ENCODE assay signal across 21 mouse cellular contexts in genomic region chr10:115783232-115783631, GRCm38 (mm10). TPM values are rescaled to one million over a fixed set of nuclear protein-coding genes. Genes with fewer than 3 reads are reported as not detected.
"Had no signal": no experiment of that assay in that cellular context is flagged by ENCODE, and none has a peak within 500 bp of the region (broad histone marks: within the 10 kb centered on the region; RNA-seq: fewer than 3 reads in every experiment).

No protein-coding gene starts in this region.

- H3K4me2 ChIP-seq: lung, embryonic 15.5 days; midbrain, embryonic 12.5 days; neural tube, embryonic 13.5 days; neural tube, embryonic 15.5 days had no signal

- H3K9ac ChIP-seq: liver, postnatal 0 days; lung, embryonic 15.5 days; midbrain, embryonic 12.5 days; neural tube, embryonic 13.5 days; neural tube, embryonic 15.5 days had no signal

- H3K27me3 ChIP-seq: lung, embryonic 15.5 days; midbrain, embryonic 12.5 days; neural tube, embryonic 13.5 days; neural tube, embryonic 15.5 days had no signal

- H3K4me1 ChIP-seq: lung, embryonic 15.5 days; midbrain, embryonic 10.5 days; midbrain, embryonic 12.5 days; neural tube, embryonic 13.5 days; neural tube, embryonic 15.5 days had no signal

- H3K36me3 ChIP-seq: lung, embryonic 15.5 days; midbrain, embryonic 10.5 days; midbrain, embryonic 12.5 days; neural tube, embryonic 13.5 days; neural tube, embryonic 15.5 days had no signal

- H3K27ac ChIP-seq: lung, embryonic 15.5 days; midbrain, embryonic 10.5 days; midbrain, embryonic 12.5 days; neural tube, embryonic 13.5 days; neural tube, embryonic 15.5 days had no signal

- DNase-seq: liver, postnatal 0 days; lung, adult 2 months; lung, postnatal 14 days; lung, postnatal 4 days; midbrain, embryonic 14.5 days; retina, postnatal 1 day; right cerebral cortex, adult 18-20 months; right cerebral cortex, postnatal 25 days; right cerebral cortex, postnatal 4 days; spleen, adult 18-20 months; thymus, adult 18-20 months; thymus, postnatal 14 days; thymus, postnatal 36 days had no signal

- H3K4me3 ChIP-seq: lung, embryonic 15.5 days; midbrain, embryonic 10.5 days; midbrain, embryonic 12.5 days; myocyte; neural tube, embryonic 13.5 days; neural tube, embryonic 15.5 days had no signal

- H3K9me3 ChIP-seq: lung, embryonic 15.5 days; midbrain, embryonic 10.5 days; midbrain, embryonic 12.5 days; neural tube, embryonic 13.5 days; neural tube, embryonic 15.5 days had no signal

- ATAC-seq: liver, postnatal 0 days; lung, postnatal 0 days; midbrain, embryonic 16.5 days had no signal

RNA-seq across cellular contexts. Expression of gene Tspan8, which starts 33.4 kb away (rescaled TPM):
- polyA plus RNA-seq: midbrain, embryonic 14.5 days had no signal
